Mouse (Mus musculus) erythroblast, embryonic 14.5 days (primary cell): ENCODE results near the gene Eef1akmt4. TPM values are rescaled to one million over a fixed set of nuclear protein-coding genes. Genes with fewer than 3 reads are reported as not detected.

ENCODE experiments used
- H3K27me3 ChIP-seq: 2 replicates; pipeline ENCODE4 v1.6.1; 2012; ENCODE audit warnings: inconsistent platforms; ENCODE audit not compliant: control insufficient read depth
- H3K36me3 ChIP-seq: 2 replicates; pipeline ENCODE4 v1.6.1; 2012; ENCODE audit warnings: mild to moderate bottlenecking, inconsistent platforms; ENCODE audit not compliant: control insufficient read depth
- H3K4me1 ChIP-seq: 2 replicates; pipeline ENCODE4 v1.6.1; 2012; ENCODE audit warnings: inconsistent platforms; ENCODE audit not compliant: control insufficient read depth
- H3K4me3 ChIP-seq: replicated peaks from 2 replicates; pipeline ENCODE3; 2012; ENCODE audit warnings: moderate library complexity, mild to moderate bottlenecking, inconsistent platforms
- H3K9me3 ChIP-seq: 2 replicates; pipeline ENCODE4 v1.6.1; 2012; ENCODE audit warnings: low read length, inconsistent platforms, mixed read lengths; ENCODE audit not compliant: control insufficient read depth
- GATA1 ChIP-seq: IDR thresholded peaks from 2 replicates; pipeline ENCODE4 v1.6.1; 2012; ENCODE audit warnings: low read length, inconsistent platforms, mixed read lengths
- TAL1 ChIP-seq: IDR thresholded peaks from 3 replicates; pipeline ENCODE4 v1.6.1; 2012; ENCODE audit warnings: low read length, inconsistent platforms, mixed read lengths
- polyA plus RNA-seq: library from polyadenylated mRNA; stranded (reverse); fragments of >175 nt; gene quantifications from 2 replicates; pipeline ENCODE4 v1.2.3, GENCODE M21; 2012

The Eef1akmt4 gene
- 0.24 and 0.43 TPM in 2 replicates for polyA plus RNA-seq

DNA sequence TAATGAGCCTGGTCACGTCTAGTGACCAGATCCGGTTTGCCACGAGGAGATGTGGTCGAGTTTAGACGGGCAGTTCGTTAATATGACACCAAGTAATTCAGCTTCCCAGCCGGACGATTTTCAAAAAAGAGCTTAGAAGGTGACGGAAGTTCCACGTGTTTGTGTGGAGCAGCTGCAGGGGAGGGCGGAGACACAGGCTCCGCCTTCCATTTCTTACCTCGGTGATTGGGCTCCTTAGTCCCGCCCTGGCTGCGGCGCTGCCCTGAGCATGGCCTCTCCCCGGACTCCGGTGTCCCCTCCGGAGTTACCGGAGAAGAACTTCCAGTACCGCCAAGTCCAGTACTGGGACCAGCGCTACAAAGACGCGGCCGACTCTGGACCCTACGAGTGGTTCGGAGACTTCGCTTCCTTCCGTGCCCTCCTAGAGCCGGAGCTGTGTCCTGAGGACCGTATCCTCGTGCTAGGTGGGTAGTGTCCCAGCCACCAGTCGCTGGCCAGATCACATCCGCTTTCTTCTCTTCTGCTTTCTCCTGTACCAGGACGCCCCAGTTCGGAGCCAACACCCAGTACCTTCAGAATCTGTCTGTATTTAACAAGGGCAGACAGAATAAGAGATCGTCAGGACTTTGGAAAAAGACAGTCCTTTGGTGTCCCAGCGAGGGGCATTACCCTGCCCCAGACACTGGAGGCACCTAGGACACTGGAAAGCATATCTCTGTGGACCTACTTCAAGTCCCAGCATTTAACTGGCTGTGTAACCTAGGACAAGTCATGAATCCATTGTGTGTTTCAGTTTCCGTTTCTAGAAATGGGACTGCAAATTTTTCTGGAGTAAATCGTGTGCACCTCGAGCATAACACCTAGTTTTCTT, at the start of gene Eef1akmt4, which contains the start of the genes Gm49333 and Alg3:
Eef1akmt4 (plus strand) TSS at position 237 of the 871 bp plus-strand sequence.
Gm49333 (plus strand) TSS at position 254 of the 871 bp plus-strand sequence.
Alg3 (minus strand) TSS at position 379 of the 871 bp plus-strand sequence.
- Histone ChIP-seq H3K36me3 (peaks cover 26% of the 10 kb centered on the region), H3K9me3 (no peaks in the 10 kb centered on the region), H3K4me3 (peak within 1 kb of the TSS; percentile 83), H3K27me3 (no peaks in the 10 kb centered on the region), H3K4me1 (peaks cover 42% of the 10 kb centered on the region)
- TF ChIP-seq GATA1 (no peak), TAL1 (no peak)

DNA sequence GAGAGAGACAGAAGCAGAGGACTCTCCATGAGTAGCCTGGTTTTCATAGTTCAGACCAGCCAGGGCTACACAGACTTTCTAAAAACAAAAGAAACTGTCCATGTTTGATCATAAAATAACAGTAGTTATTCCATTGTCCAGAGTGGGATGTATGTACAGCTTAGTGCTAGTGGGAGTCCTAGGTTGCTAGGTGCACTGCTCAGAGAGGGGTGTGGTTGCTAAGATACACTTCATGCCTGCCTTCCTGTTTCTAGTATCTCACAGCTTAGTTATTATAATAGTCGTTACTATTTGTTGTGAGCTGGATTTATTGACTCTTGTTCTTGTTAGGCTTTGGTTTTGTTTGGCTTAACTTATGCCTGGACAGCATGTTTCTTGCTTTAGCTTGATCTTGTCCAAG, 46.3 kb upstream of the Eef1akmt4 start:
- Histone ChIP-seq H3K9me3 (no peaks in the 10 kb centered on the region), H3K27me3 (no peaks in the 10 kb centered on the region), H3K4me1 (no peaks in the 10 kb centered on the region), H3K36me3 (peaks cover 31% of the 10 kb centered on the region), H3K4me3 (no peak overlapping the region)
- TF ChIP-seq GATA1 (no peak), TAL1 (no peak)

DNA sequence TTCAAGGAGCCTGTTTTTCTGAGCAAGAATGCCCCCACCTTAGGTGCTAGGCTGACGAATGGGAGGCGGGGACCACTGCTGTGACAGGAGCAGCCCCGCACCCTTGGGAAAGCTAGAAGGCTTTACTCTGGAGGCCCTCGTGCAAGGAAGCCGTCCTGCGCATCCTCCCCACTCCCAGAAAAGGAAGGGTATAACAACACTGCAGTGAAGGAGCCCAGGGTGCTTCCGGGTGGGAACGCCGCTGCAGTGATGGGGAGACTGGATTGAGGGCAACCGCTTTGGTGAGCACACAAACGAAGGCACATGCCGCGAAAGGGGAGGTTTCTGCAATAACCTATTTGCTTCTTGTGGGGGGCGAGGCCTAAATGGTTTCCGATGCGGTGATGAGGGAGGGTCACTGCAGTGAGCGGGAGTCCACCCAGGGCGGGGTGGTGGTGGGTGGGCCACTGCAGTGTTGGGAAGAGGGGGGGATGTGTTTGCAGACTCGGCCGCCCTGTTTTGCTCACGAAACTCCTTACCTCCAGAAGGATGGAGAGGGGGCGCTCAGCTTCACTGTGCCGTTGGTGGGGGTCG, 21.9 kb upstream of the Eef1akmt4 start, which contains the start of gene Vwa5b2:
Vwa5b2 (plus strand) TSS at position 106 of the 573 bp plus-strand sequence.
- peaks cover 85% of the 10 kb centered on the region for H3K27me3 ChIP-seq

DNA sequence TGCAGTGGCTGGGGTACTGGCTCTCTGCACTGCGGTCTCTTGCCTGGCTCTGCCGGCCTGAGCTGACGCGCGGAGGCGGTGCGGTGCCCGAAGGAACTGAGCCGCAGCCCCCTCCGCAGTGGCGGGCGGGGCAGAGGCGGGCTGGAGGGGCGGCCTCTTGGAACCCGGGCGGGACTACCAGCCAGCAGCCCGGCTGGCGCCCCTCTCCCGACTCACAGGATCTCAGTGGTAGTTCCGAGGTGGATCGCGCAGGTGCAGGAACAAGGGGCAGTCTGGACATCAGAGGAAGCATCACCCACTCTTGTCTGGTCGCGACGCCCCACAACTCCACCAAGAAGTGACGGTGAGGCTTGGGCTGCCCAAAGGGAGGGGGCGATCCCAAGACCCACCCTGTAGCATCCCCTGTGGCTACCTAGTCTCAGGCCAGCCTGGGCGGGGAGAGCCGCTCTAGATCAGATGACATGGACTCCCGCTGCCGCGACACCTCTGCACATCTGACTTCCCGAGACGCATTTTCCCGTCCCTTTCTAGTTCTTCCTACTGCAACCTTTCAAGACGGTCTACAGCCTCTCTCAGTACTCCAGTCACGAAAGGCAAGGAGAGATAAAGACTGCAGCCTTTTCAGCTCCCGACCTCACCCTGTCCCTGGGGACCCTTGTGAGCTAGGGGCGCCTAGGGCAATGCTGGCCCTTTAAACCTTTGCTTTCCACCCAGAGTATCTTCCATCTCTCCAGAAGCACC, 21.3 kb upstream of the Eef1akmt4 start:
- TF ChIP-seq TAL1 (no peak), GATA1 (no peak)
- Histone ChIP-seq H3K9me3 (peaks cover 21% of the 10 kb centered on the region), H3K4me3 (peak overlapping the region; percentile 35), H3K4me1 (peaks cover 36% of the 10 kb centered on the region), H3K27me3 (peaks cover 85% of the 10 kb centered on the region), H3K36me3 (no peaks in the 10 kb centered on the region)

More for the DNA sequence above, 21.9 kb upstream of the Eef1akmt4 start, which contains the start of gene Vwa5b2:
- Histone ChIP-seq H3K4me3 (peak within 1 kb of the TSS; percentile 35), H3K9me3 (peaks cover 21% of the 10 kb centered on the region), H3K36me3 (no peaks in the 10 kb centered on the region), H3K4me1 (peaks cover 29% of the 10 kb centered on the region)
- no peak for TF ChIP-seq GATA1
- TF ChIP-seq TAL1: no peak

DNA sequence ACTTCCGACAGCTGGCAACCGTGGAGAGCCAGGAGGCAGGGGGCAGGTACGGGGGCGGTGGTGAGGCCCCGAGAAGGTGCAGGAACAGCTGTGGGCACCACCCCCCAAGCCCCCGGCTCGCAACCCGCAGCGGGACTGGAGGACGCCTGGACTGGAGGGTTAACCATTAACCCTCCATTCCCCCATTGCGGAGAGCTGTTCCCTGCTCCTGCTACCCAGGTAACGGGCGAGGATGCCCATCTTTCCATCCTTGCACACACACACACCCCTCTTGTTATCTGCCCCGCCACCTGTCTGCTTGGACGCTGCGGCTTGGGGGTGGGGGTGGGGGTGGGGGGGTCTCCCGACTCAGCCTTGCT, 20.7 kb upstream of the Eef1akmt4 start:
- no peaks in the 10 kb centered on the region for H3K36me3 ChIP-seq
- peaks cover 41% of the 10 kb centered on the region for H3K4me1 ChIP-seq
- peaks cover 21% of the 10 kb centered on the region for H3K9me3 ChIP-seq
- peaks cover 82% of the 10 kb centered on the region for H3K27me3 ChIP-seq
- H3K4me3 ChIP-seq: peak overlapping the region; percentile 35
- TF ChIP-seq TAL1: no peak
- no peak for TF ChIP-seq GATA1

DNA sequence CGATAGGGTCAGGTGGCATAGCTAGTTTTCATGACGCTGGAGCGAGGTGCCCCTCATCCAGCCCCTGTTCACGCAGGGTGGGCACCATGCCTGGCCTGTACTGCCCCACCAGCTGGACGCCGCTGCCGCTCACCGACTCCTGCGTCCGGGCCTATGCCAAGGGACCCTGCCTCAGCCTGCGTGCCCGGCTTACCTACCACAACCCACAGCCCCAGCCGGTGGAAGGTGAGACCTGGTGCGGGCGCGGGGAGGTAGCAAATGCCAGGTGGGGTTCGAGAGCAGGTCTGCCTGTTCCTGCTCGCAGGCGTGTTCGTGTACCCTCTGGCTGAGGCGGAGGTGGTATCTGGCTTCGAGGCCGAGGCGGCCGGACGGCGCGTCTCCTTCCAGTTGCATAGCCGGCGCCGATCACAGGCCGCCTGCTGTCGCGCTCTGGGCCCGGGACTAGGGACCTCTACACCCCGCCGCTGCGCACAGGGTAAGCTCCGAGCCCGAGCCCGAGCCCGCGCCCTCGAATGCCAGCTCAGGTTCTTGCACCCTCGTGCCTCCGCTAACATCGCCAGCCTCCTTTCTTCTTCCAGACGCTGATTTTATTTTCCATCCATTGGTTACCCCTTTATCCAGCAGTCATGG, 20.2 kb upstream of the Eef1akmt4 start:
- Histone ChIP-seq H3K4me1 (peaks cover 46% of the 10 kb centered on the region), H3K4me3 (no peak overlapping the region), H3K27me3 (peaks cover 81% of the 10 kb centered on the region), H3K36me3 (no peaks in the 10 kb centered on the region), H3K9me3 (peaks cover 21% of the 10 kb centered on the region)
- TF ChIP-seq GATA1 (no peak), TAL1 (no peak)

DNA sequence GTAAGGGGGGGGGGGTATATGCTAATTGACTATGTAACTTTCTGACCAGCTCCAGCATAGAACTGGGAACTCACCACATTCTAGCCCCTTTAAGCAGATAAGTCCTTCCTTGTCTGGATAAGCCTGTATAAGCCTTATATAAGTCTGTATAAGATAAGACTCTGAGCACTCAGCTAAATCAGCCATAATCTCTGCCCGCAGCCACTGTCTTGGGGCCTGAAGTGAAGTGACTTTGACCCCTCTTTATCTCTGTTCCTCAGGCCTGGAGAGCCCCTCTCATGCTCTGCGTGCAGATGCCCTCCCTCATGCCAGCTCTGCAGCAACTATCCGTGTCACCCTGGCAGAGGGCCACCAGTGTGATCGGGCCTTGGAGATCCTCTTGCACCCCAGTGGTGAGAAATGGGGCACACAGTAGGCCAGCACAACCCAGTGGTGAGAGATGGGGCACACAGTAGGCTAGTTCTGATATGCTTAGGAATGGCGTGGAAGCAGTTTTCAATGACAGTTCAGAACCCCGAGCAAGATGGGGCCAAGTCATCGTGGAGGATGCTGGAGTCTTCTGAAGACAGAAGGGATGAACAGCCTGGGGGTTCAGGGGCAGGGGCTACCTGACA, 16.2 kb upstream of the Eef1akmt4 start:
- H3K9me3 ChIP-seq: peaks cover 8% of the 10 kb centered on the region; the same call in 1 of the 2 replicates
- no peak for TF ChIP-seq GATA1
- TF ChIP-seq TAL1: peak; percentile 49
- peaks cover 45% of the 10 kb centered on the region for H3K27me3 ChIP-seq
- H3K4me3 ChIP-seq: peak overlapping the region; percentile 20
- H3K4me1 ChIP-seq: peaks cover 48% of the 10 kb centered on the region
- no peaks in the 10 kb centered on the region for H3K36me3 ChIP-seq

DNA sequence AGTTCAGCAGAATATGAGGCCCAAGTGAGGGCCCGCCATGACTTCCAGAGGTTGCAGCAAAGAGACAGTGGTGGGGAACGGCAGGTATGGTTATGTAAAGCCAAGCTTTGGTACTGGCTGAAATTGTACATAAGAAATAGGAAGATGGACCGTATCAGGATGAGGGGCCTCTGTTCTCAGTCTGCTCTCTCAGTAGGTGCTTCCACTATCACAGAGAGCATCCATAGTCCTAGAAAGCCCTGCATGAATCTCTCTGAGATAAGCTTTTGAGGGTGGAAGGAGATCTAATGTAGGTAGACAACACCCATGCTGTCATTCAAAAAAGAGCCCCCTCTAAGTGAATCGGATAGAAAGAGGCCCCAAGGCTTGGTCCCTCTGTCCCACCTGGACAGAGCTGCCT, 15.7 kb upstream of the Eef1akmt4 start:
- H3K4me1 ChIP-seq: peaks cover 42% of the 10 kb centered on the region
- peaks cover 43% of the 10 kb centered on the region for H3K27me3 ChIP-seq
- no peaks in the 10 kb centered on the region for H3K36me3 ChIP-seq
- no peak overlapping the region for H3K4me3 ChIP-seq
- H3K9me3 ChIP-seq: peaks cover 3% of the 10 kb centered on the region; the same call in 1 of the 2 replicates
- TF ChIP-seq GATA1 (no peak), TAL1 (no peak)
